Mouse (Mus musculus) testis, postnatal 10 days (tissue): ENCODE data around the gene 4930451I11Rik.

Experiments used
- DNase-seq: peaks from one replicate; pipeline ENCODE4 v3.0.0; 2021; ENCODE audit warnings: low spot score

The 4930451I11Rik gene

DNA sequence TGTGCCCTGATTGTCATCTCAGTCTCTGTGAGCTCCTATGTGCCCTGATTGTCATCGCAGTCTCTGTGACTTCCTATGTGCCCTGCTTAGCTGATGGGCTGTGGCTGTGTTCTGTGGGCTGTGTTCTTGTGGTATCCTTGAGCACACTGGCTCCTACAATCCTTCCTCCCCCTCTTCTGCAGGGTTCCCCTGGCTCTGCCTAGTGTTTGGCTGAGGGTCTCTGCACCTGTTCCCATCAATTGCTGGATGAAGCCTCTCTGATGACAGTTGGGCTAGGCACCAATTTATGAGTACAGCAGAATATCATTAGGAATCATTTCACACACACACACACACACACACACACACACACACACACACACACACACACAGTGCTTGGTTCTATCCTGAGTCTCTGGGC lies 1.9 kb upstream of the 4930451I11Rik start:
- no peak for DNase-seq

DNA sequence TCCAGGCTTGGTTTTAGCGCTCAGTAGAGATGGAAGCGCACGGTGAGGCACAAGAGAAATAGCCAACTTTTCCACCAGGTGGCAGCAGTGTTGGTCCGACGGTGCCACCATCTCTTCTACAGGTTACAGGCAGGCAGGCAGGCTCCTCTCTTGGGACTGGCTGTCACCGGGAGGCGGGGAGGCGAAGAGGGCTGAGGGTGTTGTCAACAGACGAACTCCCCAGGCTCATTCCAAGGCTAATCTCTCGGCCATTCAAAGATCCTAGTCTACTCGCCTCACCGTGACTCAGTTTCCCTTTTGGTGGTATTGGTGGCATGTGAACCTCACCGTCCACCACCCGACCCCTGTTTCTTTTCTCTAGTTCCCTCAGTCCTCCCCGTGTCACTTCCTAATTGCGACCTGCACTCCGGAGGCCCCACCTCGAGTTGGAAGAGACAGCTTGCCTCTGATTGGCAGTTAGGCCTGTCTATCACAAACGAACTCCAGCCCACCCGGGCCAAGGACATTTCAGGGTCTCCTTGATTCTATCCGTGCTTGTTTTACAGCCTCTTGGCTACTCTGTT lies 678 bp upstream of the 4930451I11Rik start:
- DNase-seq = peak; percentile 88

DNA sequence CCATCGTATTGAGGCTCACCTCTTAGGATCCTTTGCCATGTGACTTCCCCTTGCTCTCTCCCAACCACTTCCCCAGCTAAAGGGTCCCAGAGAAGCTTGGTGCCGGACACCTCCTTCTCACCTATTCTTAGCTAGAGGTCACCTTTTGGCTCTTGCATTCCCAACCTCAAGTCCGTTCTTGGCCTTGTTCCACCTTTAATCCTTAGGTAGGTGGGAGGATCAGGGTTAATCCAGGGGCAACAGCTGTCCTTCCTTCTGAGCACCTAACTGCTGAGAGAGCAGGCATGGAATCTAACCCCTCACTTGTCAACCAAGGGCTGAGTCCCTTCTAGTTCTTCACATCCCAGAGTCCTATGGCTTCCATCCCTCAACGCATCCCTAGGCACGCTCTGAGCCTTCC lies 5.5 kb downstream of the 4930451I11Rik start:
- no peak for DNase-seq

DNA sequence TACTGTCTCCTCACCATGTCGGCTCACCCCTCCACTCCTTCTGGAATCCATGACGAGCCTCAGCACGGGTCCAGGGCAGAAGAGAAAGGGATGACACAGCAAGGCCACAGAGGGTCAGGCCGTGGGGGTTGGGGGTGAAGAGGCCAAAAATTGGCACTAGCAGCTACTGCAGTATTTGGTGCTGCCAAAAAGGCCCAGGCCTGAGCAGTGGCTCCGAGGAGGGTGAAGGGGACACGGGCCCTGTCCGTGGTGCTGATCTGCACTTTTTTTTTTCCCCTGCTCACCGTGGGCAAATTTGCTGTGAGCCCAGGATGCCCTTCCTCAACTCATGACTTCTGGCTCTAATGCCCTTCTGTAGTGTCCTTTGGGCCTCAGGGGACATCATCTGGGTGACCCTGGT lies 6.0 kb downstream of the 4930451I11Rik start:
- DNase-seq = no peak

DNA sequence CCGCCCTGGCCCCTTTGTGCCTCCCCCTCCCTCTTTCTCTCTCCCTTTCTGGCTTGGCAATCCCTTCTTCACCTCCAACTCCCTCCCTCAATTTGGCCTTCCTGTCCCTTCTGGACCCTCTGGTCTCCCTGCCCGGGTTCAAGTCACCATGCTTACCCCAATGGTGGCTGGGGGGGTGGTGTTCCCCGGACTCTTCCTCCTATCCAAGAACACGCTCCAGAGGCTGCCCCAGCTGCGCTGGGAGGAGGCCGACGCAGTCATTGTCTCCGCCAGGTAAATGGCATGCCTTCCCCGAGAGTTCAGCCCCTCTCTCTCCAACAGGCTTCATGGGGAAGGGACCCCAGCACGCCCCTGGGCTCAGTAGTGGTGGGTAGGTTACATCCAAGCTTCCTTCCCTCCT lies 7.5 kb downstream of the 4930451I11Rik start:
- DNase-seq = no peak

DNA sequence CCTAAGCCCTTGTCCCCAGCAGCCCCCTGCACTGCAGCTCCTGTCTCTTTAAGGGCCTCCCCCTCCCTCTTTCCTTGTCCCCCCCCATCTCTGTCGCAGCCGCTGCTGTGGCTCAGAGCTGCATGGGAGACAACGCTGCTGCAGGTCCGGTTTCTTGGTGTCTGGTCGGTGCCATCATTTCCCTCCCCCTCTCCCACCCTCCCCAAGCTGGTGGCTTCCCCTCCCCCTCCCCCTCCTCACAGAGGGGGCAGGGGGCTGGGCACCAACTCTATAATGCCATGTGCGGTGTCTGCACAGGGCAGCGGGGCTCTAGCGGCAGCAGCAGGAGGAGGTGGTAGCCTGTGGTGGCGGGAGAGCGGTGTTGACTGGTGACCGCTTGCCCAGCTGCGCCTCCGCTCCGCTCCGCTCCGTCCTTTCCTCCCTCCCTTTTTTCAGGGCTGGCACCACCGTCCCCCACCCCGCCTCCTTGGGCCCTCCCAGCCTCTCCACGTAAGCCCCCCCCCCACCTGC lies 8.2 kb downstream of the 4930451I11Rik start:
- no peak for DNase-seq

DNA sequence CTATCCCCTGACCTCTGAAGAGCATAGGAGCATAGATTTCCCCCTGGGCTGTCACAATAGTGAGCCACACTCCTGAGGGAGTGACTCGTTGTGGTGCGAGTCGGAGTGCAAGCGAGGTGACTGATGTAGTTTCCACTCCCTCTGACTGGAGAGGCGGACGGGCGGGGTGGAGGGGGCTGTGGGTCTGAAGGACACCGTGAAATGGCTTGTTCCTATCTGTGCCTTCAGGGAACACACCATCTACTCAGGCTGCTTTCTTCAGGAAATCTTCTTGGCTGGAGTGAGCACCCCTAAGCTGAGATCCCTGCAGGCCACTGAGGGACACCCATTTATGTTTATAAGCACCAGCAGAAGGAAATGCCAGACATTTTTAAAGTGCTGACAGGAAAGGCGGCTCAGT lies 8.7 kb downstream of the 4930451I11Rik start:
- no peak for DNase-seq

DNA sequence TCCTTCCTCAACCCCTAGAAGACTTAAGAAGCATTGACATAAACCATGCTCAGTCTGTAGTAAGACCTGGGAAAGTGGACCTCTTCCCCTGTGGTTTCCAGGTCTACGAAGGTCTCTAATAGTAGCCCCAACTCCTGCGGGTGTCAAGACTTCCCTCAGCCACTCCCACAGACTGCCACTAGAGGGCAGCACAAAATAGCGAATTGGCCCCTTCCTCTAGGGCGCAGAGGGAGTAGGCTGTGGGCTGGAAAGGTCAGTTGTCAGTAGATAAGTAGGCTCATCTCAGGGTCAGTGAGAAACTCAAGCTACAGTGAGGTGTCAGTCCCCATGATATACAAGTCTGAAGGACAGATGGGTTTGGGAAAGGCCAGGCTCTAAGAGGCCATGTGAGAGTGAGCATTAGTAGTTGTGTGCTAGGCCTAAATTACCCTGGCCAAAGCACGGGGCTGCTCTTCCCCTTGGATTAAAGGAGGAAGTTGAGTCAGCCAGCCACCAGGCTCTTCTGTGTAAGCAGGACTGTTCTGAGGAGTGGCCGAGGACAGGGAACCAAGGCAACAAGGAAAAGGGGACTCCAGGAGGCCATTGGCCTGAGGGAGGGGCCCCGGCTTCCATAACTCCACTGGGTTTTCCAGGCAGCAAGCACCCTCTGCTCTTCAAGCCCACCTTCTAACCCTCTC lies 9.5 kb downstream of the 4930451I11Rik start:
- peak; percentile 91 for DNase-seq

DNA sequence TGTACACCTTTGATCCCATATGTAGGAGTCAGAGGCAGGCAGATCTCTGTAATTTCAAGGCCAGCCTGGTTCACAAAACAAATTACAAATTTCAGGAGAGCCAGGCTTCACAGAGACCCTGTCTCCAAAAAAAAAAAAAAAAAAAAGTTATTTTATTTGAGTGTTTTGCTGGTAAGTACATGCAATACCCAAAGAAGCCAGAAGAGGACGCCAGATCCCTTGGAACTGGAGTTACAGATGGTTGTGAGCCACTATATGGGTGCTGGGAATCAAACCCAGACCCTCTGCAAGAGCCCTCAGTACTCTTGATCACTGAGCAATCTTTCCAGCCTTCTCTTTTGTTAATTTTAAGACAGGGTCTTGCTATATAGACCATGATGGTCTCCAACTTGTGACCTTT lies 12.6 kb downstream of the 4930451I11Rik start:
- no peak for DNase-seq

DNA sequence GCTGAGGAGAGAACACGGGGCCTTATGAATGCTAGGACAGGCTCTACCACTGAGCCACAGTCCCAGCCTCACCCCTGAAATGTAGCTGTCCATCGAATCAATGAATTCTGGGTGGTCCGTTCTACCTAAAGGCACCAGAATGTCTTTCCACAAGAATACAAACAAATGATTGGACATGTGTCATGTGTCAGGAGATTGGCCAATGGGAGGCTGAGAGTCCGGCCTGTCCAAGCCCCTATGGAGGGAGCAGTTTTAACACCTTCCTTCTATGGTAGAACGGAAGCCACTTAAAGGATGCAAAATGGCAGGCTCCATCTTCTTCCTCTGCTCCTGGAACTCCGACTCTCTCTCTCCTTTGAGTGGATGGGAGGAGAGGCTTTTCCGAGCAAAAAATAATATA lies 13.8 kb downstream of the 4930451I11Rik start:
- DNase-seq = no peak

DNA sequence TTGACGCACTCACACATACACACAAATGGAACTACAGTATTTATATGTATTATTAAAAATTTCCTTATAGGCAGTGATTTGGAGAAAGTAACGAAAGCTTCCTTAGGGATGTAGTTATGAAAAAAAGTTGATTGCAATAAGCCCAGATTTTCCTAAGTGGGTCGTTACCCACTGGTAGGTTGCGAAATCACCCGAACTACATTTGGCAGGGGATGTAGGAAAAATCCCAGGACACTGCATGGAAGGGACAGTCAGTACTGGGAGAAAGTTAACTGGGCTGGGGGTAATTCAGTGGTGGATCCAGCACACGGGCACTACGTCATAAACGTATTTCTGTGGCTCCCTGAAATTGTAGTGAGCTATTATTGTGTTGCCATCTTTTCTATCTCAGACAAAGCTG lies 14.9 kb downstream of the 4930451I11Rik start:
- no peak for DNase-seq

DNA sequence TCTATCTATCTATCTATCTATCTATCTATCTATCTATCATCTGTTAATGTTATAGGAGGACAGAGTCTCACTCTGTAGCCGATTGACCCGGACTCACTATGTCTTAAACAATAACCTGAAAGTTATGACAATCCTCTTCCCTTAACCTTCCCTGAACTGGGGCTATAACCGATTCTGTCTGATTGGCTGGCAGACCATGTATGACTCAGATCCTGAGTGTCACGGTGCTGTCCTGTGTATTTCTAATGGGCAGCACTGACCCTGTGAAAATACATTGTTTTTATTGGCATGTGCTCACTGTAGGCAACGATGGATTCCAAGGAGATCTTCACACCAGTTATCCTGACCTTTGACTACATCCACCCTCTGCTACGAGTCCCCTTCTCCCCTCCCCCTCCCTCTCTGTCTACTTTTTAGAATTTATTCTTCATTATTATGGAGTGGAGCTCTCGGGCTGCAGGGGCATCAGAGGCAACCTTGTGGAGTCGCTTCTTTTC lies 15.7 kb downstream of the 4930451I11Rik start:
- no peak for DNase-seq

DNA sequence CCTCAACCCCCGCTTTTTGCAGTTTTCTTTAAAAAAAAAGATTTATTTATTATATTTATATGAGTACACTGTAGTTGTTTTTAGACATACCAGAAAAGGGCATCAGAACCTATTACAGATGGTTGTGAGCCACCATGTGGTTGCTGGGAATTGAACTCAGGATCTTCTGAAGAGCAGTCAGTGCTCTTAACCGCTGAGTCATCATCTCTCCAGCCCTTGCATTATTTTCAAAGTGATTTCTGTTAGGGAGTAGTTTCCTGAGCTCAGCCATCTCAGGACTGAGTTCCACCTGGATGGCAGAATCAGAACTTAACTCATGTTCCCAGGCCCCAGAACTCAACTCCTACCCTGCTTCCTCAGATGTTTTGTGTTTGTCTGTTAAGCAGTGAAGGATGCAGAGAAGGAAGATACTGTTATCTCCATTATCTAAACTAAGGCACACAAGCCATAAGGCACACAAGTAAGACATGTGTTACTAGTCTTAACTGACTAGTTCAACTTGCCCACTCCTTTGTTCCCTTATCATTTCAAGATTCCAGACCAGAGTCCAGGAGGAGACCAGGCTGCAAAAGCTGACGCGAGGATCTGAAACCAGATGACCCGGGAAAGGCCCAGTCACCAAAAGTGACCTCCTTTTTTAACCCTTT lies 21.6 kb downstream of the 4930451I11Rik start:
- DNase-seq = no peak

DNA sequence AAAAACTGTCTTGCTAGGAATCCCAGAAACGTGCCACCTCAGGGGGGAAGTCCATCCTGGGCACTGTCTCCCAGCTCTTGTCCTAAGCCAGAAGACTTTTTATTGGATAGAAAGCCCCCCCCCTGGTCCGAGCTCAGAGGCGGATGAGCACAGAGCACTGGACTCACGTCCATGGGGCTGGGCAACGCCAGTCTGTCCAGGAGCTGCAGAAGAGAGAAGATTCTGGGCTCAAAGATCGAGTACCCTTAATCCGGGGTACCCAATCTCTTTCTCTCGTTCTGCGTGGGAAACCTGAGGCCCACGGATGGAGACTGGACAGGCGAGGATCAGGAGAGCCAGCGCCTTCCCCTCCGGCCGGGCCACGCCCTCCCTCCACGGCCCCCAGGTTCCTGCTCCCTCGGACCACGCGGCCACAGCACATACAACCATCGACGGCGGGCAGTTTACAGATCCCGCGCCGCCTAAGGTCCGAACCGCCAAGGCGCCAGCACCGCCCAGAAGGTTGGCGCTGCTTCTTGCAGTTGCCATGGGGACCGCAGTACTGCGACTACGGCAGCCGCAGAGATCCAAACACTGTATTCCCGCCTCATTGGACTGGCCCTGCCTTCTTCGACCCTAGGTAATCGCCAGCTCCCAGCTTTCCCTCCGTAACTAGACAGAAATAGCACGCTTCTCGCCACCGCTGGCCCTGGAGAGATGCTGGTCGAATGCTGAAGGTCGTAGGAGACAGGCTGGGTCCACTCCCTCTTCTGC lies 22.6 kb downstream of the 4930451I11Rik start:
- peak; percentile 87 for DNase-seq

DNA sequence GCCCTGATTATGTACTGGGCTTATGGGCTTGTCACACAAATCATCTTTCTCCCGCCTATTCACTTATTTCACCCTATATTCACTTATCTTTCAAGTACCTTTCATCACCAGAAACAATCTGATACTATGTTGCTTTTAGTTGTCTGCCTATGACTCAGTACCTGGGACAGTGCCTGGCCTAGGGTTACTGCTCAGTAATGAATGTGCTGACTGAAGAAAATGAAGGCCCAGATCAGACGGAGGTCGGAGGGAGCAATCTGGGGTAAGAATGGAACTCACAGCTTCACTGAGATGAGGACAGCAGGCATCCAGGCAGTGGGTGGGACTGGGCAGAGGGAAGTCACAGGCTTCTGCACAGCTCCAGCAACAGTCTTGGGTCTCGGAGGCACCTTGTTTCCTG lies 24.0 kb downstream of the 4930451I11Rik start:
- no peak for DNase-seq

DNA sequence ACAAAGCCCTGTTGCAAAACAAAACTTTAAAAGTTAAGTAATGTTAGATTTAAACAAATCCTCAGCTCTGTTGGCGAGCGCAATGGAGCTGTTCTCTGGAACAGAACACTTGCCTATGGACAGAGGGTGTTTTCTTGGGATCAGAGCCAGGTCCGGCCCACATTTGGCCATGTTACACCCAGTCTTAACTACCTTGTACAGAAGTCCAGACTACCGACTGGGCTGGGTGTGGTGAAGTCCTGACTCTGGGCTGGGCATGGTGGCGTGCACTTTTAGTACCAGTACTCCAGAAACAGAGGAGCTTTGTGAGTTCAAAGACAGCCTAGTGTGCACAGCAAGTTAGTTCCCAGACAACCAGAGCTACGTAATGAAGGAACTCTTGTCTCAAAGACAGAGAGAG lies 24.5 kb downstream of the 4930451I11Rik start:
- no peak for DNase-seq

DNA sequence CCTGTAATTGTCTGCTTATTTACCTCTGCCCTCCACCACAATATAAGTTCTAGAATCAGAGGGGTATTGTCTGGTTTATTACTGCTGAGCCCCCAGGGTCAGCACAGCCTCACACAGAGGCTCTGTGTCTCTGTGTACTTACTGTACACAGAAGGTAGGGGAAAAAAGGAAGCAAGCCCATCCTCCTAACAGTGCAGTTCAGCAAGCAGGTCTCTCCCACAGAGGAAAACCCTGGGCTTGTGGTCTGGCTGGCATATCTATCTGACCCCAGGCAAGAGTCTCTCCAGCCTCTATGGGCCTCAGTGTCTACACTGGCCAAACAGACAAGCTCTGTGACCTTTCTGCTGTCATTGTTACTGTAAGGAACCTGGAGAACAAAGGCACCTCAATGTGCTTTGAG lies 27.7 kb downstream of the 4930451I11Rik start:
- DNase-seq = no peak

DNA sequence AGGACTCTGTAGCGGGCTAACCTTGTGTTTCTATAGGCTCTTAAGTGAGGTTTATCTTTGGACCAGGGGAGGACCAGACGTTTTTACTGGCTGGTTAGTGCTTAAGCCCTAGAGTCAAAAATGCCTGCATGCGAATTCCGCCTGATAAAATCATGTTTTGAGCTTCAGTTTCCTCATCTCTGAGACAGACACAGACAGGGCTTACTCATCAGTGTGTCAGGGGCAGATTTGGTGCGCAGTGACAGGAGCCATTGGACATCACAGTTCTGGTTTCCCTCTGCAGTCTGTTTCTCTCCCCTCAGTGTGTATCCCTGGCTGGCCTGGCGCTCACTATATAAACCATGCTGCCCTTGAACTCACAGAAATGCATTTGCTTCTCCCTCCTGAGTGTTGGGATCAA lies 28.3 kb downstream of the 4930451I11Rik start:
- no peak for DNase-seq

DNA sequence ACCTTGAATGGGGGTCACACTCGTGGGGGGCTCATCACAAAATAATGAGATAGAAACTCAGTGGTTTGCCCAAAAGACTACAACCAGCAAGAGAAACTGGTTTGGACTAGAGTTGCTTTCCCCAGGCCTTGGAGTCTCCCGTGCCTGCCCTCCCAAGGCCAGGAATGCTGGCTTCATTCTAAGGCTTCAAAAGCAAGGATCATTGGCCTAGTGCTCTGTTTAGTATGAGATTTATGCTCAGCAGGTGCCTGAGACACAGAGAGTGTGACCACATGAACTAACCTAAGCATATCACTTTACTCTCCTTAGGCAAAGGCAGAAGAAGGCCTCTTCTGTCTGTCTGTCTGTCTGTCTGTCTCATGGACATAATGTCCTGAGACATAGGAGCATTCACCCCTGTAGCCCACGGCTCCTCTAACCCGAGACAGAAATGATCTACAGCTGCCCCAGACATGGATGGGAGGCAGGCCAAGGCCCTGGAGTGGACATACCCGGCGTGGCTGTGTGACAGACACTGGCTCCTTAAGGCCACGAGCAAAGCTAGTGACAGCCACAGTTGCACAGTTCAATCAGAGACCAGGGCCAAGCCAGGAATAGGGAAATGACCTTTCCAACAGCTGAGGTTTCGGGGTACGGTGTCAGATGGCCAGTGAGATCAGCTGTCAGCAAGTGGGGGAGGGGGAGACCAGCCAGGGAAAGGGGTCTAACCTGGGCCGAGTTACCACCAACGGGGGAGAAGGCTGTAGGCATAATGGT lies 29.1 kb downstream of the 4930451I11Rik start:
- DNase-seq = no peak

DNA sequence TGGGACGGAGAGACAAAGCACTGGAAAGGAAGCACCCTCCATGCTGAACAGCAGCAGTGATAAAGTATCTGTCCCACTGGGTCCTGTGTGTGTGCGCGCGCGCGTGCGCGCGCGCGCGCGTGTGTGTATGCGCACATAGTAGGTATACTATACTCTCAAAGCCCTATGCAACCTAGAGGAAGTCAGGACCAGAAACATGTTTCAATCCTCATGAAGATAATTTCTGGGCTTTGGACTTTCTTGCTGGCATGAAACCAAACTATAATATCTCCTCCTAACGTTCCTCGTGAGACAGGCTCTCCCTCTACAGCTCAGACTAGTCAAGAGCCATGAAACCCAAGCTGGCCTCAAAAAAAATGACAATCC lies 30.4 kb downstream of the 4930451I11Rik start:
- no peak for DNase-seq

DNA sequence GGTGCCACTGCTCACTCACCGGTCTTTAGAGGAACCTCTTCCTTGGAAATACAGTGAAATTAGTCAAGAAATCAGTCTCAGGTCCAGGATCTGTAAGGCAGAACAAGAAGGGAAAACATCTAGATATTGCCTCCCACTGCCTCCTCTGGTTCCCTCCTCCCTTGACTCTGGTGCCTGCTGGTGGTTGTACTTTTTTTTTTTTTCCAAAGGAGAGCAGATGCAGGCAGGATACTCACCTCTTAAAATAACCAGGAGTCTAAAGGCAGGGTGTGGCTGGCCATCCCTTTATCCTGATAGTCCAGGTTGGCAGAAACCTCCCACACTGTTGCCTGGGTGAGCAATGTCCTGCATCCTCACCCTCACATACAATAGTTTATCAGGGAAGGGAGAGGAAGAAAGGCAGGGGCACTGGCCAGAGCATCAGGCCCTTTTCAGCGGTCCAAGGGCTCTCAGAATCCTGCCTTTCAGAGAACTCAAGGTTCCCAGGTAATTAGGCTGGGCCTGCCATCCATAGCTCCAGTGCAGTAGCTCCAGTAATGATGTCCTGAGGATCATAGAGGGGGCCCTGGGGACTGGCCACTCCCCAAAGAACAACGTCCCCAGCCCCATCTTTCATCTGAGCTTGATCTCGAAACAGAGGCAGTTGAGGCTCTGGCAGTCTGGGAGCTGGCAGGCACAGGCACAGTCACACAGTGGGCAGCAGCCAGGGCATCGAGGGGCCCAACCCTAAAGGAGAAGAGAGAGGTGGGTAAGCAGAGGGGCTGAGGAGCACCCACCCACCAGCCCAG lies 31.0 kb downstream of the 4930451I11Rik start:
- DNase-seq = no peak
